Mouse (Mus musculus) embryonic facial prominence, embryonic 12.5 days (tissue): Measurements from ENCODE around the gene Robo2. TPM values are rescaled to one million over a fixed set of nuclear protein-coding genes. Genes with fewer than 3 reads are reported as not detected.
A peak's percentile ranks its signal among the peaks of the same experiment; 100 is the strongest.

ENCODE experiments used
- ATAC-seq: fragments of 200-750 bp; cut with Nextera tagmentation; 2 replicates; pipeline ENCODE4 v1.8.0; 2017; ENCODE audit not compliant: insufficient number of reproducible peaks, insufficient read depth, low FRiP score, low TSS enrichment
- H3K27ac ChIP-seq: fragments of 300-500 bp; sonication (generic); 2 replicates; pipeline ENCODE4 v1.5.1; 2016; ENCODE audit warnings: mild to moderate bottlenecking
- H3K27me3 ChIP-seq: fragments of 300-500 bp; sonication (generic); 2 replicates; pipeline ENCODE4 v1.6.1; 2016; ENCODE audit warnings: mild to moderate bottlenecking, moderate library complexity
- H3K36me3 ChIP-seq: fragments of 300-500 bp; sonication (generic); 2 replicates; pipeline ENCODE4 v1.6.1; 2016; ENCODE audit warnings: mild to moderate bottlenecking
- H3K4me1 ChIP-seq: fragments of 300-500 bp; sonication (generic); 2 replicates; pipeline ENCODE4 v1.6.1; 2016
- H3K4me2 ChIP-seq: fragments of 300-500 bp; sonication (generic); replicated peaks from 2 replicates; pipeline ENCODE4 v1.6.1; 2016; ENCODE audit warnings: mild to moderate bottlenecking, moderate library complexity
- H3K4me3 ChIP-seq: fragments of 300-500 bp; sonication (generic); 2 replicates; pipeline ENCODE4 v1.5.1; 2016; ENCODE audit warnings: mild to moderate bottlenecking
- H3K9ac ChIP-seq: fragments of 300-500 bp; sonication (generic); 2 replicates; pipeline ENCODE4 v1.6.1; 2016; ENCODE audit warnings: mild to moderate bottlenecking, moderate library complexity
- H3K9me3 ChIP-seq: fragments of 300-500 bp; sonication (generic); 2 replicates; pipeline ENCODE4 v1.6.1; 2016; ENCODE audit warnings: mild to moderate bottlenecking, moderate library complexity
- WGBS: fragments of 180-500 bp; shearing (Covaris S2); methylation state at CpG from one replicate; pipeline ENCODE4 v1.1.7; 2016; 5-methylcytosine and 5-hydroxymethylcytosine counted together
- polyA plus RNA-seq: library from polyadenylated mRNA; unstranded; fragments of >200 nt; fragmentation: Nextera tagmentation; extraction: Ambion mirVana; gene quantifications from 2 replicates; pipeline ENCODE4 v1.2.1, GENCODE M21; 2016

Robo2 gene
- polyA plus RNA-seq, 1 experiment from 2014 or later: 71.5 TPM

DNA sequence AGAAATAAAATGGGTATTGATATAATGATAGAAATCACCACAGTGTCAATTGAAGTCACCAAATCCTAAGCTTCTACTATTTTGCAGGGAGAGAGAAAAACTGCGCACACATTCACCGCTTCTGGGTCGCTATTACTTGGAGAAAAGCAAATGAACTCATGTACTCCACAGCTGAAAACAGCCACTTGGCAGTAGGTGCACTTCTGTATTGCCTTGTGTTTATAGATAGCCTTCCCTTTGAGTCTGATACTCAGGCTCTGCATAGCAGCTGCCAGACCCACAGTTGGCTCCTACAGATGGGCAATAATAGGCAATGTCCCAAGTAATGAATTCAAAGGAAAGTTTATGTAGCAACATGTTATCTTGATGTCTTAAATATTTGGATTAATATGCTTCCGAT, 2.1 kb downstream of the Robo2 start:
- H3K9me3 ChIP-seq: no peaks in the 10 kb centered on the region
- peak overlapping the region; percentile 36; the same call in 1 of the 2 replicates for H3K9ac ChIP-seq
- WGBS: 82% methylated on average over 4 of the region's 4 CpGs
- H3K4me2 ChIP-seq: peak overlapping the region; percentile 91
- H3K4me1 ChIP-seq: no peaks in the 10 kb centered on the region; the same call in 1 of the 2 replicates
- H3K36me3 ChIP-seq: no peaks in the 10 kb centered on the region
- H3K27me3 ChIP-seq: no peaks in the 10 kb centered on the region
- peak overlapping the region; percentile 64 for H3K4me3 ChIP-seq
- no peak for ATAC-seq
- H3K27ac ChIP-seq: no peak overlapping the region

DNA sequence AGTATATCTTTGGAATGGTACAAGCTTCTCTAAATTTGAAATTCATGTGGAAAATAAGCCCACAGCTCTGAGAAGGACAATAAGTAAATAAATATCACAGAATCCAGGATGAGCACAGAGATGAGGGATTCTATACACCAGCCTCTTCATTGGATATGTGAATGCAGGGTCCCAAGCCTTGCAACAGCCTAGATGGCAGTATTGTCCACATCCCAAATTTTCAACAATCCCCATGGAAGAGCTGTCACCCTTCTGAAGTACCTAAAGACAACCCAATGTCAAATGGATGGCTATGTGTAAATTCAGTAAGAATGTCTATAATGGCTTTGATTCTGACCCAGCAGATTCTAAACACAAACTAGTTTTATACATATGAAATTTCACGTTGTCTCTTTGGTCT, 3.1 kb downstream of the Robo2 start:
- H3K9me3 ChIP-seq: no peaks in the 10 kb centered on the region
- ATAC-seq: no peak
- H3K4me3 ChIP-seq: peak overlapping the region; percentile 36
- no peak overlapping the region for H3K9ac ChIP-seq
- H3K4me1 ChIP-seq: no peaks in the 10 kb centered on the region; the same call in 1 of the 2 replicates
- no peaks in the 10 kb centered on the region for H3K36me3 ChIP-seq
- H3K27me3 ChIP-seq: no peaks in the 10 kb centered on the region
- H3K4me2 ChIP-seq: peak overlapping the region; percentile 91
- WGBS: 49% methylated on average over 1 of the region's 1 CpGs
- H3K27ac ChIP-seq: no peak overlapping the region

DNA sequence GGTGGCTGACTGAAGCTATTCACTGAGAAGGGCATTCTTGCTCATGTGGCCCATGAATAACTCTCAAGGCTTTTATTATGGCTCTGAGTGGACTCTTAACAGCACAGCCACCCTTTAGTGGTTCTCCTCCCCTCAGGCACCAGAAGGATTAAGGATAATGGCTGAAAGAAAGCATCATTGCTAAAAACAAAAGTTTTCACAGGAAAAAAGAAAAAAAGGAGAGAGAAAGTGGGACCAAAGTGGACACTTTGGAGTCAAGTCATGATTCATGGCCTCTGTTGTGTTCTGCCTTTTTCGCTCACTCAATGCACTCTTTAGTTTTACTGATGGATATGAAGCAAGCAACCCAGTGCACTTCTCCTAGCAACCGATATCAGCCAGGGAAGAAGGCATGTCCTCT, 14.3 kb downstream of the Robo2 start:
- H3K4me1 ChIP-seq: no peaks in the 10 kb centered on the region
- H3K27ac ChIP-seq: no peak overlapping the region
- H3K27me3 ChIP-seq: no peaks in the 10 kb centered on the region
- no peak overlapping the region for H3K9ac ChIP-seq
- no peaks in the 10 kb centered on the region for H3K9me3 ChIP-seq
- no peak overlapping the region for H3K4me3 ChIP-seq
- H3K4me2 ChIP-seq: no peak overlapping the region
- WGBS: 92% methylated on average over 2 of the region's 2 CpGs
- H3K36me3 ChIP-seq: no peaks in the 10 kb centered on the region
- ATAC-seq: no peak

DNA sequence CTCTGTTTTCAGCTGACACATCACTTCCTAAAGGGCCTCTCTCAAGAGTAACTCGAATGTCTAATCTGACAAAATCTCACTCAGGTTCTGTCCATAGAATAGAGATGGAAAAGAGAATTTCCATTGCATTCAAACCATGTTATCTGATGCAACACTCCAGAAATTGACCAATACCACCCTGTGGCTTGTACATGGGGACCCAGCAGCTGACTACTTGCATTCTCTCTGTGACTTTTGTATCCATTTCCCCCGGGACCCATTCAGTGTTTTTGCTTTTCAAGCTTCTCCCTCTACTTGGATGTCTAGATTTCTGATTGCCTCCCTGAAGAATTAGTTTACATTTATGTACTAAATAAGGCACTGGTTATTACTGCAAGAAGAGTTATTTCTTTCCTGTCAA, 15.9 kb downstream of the Robo2 start:
- ATAC-seq: no peak
- 93% methylated on average over 2 of the region's 2 CpGs for WGBS
- H3K27ac ChIP-seq: no peak overlapping the region
- H3K9me3 ChIP-seq: no peaks in the 10 kb centered on the region
- H3K4me3 ChIP-seq: no peak overlapping the region
- no peak overlapping the region for H3K9ac ChIP-seq
- no peaks in the 10 kb centered on the region for H3K36me3 ChIP-seq
- no peak overlapping the region for H3K4me2 ChIP-seq
- H3K4me1 ChIP-seq: no peaks in the 10 kb centered on the region
- no peaks in the 10 kb centered on the region for H3K27me3 ChIP-seq

DNA sequence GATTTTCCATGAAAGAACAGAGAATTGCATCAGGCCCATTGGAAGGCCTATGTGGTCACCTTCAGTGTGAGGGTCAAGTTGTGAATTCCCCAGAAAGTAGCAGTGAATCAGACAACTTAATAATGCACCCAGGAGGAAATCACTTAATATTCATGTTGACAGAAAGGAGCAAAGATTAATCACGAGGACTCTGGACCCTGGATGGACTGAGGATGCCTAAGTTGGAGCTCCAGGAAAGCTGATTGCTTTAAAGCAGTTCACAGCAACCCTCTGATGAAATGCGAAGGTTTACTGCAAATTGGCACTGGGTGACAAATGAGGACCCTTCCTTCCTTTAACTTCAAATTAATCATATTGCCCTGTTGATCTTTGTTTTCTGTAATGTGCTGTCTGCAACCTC, 32.2 kb downstream of the Robo2 start:
- Histone ChIP-seq H3K36me3 (no peaks in the 10 kb centered on the region), H3K27ac (no peak overlapping the region), H3K4me1 (no peaks in the 10 kb centered on the region), H3K27me3 (no peaks in the 10 kb centered on the region), H3K4me2 (no peak overlapping the region), H3K9me3 (no peaks in the 10 kb centered on the region), H3K4me3 (no peak overlapping the region), H3K9ac (no peak overlapping the region)
- 56% methylated on average over 2 of the region's 2 CpGs for WGBS
- no peak for ATAC-seq

DNA sequence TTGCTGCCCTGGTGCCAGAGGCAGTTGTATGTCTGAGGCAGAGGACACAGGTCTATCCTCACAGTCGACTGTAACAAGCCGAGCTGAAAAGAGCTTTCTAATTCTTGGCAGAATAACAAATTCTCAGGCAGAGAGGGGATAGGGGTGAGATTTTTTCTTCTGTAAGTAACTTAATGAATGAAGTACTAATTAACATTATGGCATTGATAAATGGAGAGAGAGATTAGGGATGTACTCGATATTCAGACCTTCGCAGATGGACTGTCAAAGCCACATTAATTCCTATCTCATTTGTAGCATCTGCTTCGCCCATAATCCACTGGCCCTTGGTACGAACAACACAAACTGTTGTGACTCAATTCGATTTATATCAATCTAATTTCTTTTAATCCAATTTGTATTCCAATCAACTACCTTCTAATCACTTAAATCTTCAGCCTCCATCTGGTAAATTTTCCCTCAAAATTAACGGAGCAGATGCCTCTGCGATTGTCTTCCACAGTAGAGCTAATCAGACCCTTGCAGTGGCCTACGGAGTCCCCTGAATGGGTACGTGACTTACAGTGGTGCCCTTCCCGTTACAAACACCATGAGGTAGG, 36.2 kb downstream of the Robo2 start:
- Histone ChIP-seq H3K36me3 (no peaks in the 10 kb centered on the region), H3K9me3 (no peaks in the 10 kb centered on the region), H3K27ac (no peak overlapping the region), H3K4me2 (no peak overlapping the region), H3K9ac (no peak overlapping the region), H3K27me3 (no peaks in the 10 kb centered on the region), H3K4me3 (no peak overlapping the region), H3K4me1 (no peaks in the 10 kb centered on the region)
- WGBS: 78% methylated on average over 12 of the region's 12 CpGs
- no peak for ATAC-seq

DNA sequence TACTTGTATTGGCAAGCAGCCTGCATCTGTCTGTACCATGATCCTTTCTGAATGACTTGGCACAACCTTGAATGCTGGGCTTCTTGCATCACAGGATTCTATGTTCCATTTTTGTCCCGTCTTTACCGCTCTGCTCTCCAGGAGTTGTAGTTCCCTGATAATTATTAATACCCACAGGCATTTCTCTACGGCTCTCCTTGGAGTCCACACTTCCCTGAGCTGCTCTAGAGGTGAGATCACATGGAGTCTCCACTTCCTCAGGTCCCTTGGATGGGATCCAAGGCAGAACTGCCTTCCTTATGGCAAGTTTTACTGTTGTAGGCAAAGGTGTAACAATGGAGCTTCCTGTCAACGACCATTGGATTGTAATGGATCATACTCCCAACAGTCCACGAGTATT, 37.1 kb downstream of the Robo2 start:
- Histone ChIP-seq H3K9ac (no peak overlapping the region), H3K36me3 (no peaks in the 10 kb centered on the region), H3K4me2 (no peak overlapping the region), H3K9me3 (no peaks in the 10 kb centered on the region), H3K27ac (no peak overlapping the region), H3K4me3 (no peak overlapping the region), H3K4me1 (no peaks in the 10 kb centered on the region), H3K27me3 (no peaks in the 10 kb centered on the region)
- 83% methylated on average over 5 of the region's 5 CpGs for WGBS
- no peak for ATAC-seq

DNA sequence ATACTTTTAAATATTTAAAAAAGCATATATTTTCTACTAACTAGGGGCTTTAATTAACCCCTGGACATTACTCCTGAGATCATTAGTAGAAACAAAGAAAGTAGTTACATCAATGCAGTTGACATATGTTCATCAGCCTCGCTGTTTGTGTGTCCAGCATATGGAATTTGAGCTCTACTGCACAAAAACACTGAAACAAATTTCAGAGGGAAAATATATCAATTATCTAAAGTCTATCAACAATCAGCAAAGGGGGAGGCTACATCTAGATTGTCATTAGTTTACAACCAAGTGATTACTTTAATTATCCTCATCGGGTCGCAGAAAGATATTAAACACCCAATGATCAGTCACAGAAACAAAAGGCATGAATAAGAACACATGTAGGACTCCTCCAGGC, 38.2 kb downstream of the Robo2 start:
- 88% methylated on average over 3 of the region's 3 CpGs for WGBS
- no peak overlapping the region for H3K9ac ChIP-seq
- H3K27me3 ChIP-seq: no peaks in the 10 kb centered on the region
- H3K9me3 ChIP-seq: no peaks in the 10 kb centered on the region
- no peaks in the 10 kb centered on the region for H3K4me1 ChIP-seq
- no peak overlapping the region for H3K4me3 ChIP-seq
- H3K4me2 ChIP-seq: no peak overlapping the region
- H3K36me3 ChIP-seq: no peaks in the 10 kb centered on the region
- no peak overlapping the region for H3K27ac ChIP-seq
- ATAC-seq: no peak

DNA sequence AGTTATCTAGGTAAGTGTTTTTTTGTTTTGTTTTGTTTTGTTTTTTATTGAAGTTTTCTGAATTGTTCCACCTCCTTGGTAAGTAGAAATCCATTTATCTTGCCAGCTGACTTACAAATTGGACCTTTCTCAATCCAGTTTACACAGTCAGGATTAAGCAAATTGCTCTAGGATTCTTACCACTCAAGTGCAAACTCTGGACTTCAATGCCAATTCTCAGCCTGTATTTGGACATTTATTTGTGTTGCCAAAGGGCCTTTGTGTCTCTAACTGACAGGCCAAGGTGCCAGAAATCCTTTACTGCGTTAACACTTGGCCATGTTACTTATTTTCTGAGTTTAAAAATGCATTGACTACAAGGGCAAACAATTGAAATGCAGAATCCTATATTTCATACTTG, 38.7 kb downstream of the Robo2 start:
- Histone ChIP-seq H3K9me3 (no peaks in the 10 kb centered on the region), H3K4me2 (no peak overlapping the region), H3K4me3 (no peak overlapping the region), H3K9ac (no peak overlapping the region), H3K4me1 (no peaks in the 10 kb centered on the region), H3K27ac (no peak overlapping the region), H3K27me3 (no peaks in the 10 kb centered on the region), H3K36me3 (no peaks in the 10 kb centered on the region)
- ATAC-seq: no peak
- WGBS: 81% methylated on average over 1 of the region's 1 CpGs

DNA sequence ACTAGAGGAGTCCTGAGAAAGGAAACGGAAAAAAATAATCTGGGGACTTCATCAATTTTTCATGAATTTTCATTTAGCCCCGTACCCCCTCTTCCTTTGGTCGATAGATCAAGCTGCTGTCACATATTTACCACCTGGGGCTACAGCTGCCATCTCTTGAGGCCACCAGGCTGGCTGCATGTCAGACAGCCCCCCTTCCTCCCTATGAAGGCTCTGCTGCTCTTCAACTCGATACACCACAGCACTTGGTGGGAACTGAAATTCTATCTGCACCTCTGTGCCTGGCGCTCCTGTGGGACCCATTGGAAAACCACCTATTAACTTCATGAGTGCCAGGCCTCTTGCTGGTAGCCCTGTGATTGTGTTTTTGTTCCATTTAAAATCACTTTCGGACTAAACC, 63.2 kb downstream of the Robo2 start:
- Histone ChIP-seq H3K9me3 (no peaks in the 10 kb centered on the region), H3K4me2 (no peak overlapping the region), H3K27ac (no peak overlapping the region), H3K9ac (no peak overlapping the region), H3K4me1 (no peaks in the 10 kb centered on the region), H3K4me3 (no peak overlapping the region), H3K27me3 (no peaks in the 10 kb centered on the region), H3K36me3 (no peaks in the 10 kb centered on the region)
- peak; percentile 56; the same call in 1 of the 2 replicates for ATAC-seq
- WGBS: 52% methylated on average over 6 of the region's 6 CpGs

DNA sequence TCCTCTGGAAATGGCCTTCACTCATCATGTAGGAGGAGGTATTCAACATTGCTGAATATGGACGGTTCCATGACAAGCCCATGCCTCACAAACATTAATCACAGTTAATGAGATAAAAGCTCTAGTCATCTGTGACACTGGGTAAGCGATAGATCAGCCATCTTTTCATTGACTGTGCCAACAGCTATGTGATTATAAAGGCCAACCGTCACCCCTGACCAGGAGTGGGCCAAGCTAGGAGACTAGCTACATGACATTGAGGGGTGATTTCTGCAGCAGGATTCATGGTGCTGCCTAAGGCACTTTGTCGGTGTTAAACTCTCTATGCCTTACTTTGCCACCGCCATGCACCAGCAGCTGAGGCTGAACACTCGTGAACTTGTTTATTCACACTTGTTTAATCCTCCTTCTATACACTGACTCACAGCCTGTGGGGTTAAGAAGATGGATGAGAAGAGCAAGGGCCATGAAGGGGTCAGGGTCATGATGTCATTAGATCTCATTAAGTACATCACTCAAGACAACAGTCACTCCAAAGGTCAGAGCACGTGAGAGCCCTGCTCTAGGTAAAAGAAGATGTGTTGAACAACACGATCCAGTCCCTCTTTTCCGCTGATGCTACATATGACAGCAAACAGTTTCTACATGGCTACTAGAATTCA, 72.5 kb downstream of the Robo2 start:
- no peak overlapping the region for H3K27ac ChIP-seq
- no peak overlapping the region for H3K4me3 ChIP-seq
- no peak overlapping the region for H3K9ac ChIP-seq
- H3K4me1 ChIP-seq: no peaks in the 10 kb centered on the region
- H3K9me3 ChIP-seq: no peaks in the 10 kb centered on the region
- WGBS: 75% methylated on average over 9 of the region's 9 CpGs
- H3K36me3 ChIP-seq: no peaks in the 10 kb centered on the region
- no peak for ATAC-seq
- H3K27me3 ChIP-seq: no peaks in the 10 kb centered on the region
- no peak overlapping the region for H3K4me2 ChIP-seq

DNA sequence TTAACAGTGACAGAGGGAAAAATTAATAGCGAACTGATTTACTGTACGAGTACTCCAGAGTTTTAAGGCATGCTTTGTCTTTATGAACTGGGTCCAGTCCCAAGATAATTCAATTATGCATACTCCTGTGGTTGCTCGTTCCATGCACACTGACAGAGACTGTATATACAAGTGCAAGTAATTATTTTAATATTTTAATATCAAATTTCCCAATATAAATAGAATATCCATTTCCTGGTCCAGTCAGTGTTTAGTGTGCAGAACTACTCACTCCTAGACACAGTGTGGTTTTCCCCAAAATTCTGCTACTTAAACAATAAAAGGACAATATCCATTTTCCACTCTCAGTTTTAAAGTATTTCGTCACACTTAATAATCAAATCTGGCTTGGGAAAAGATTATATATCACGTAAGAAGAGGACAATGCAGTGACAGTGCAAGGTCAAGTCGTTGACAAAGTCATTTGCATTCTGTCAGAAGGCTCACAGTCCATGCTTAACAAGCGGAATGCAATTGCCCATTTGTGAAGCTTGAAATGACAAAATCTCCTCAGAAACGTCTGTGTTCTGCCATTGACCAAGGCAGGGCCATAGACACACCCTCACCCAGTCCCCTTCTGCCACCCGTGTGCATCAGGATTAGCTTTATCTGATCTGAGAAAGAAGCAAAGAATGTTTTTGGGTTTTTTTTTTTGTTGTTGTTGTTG, 89.8 kb downstream of the Robo2 start:
- WGBS: 54% methylated on average over 9 of the region's 9 CpGs
- Histone ChIP-seq H3K27ac (no peak overlapping the region), H3K36me3 (no peaks in the 10 kb centered on the region), H3K4me1 (0 out of 2 replicates have a peak, but pooled peaks cover 4% of the 10 kb centered on the region), H3K9ac (no peak overlapping the region), H3K9me3 (no peaks in the 10 kb centered on the region), H3K4me3 (no peak overlapping the region), H3K27me3 (no peaks in the 10 kb centered on the region), H3K4me2 (no peak overlapping the region)
- no peak for ATAC-seq
